Mouse (Mus musculus) cortical plate, adult 2 months (tissue): ENCODE measurements around the gene BC107364.

ENCODE experiments used
- CTCF ChIP-seq: fragments of 200-500 bp; IDR thresholded peaks from 2 replicates; pipeline ENCODE4 v1.5.1; 2011; ENCODE audit warnings: mild to moderate bottlenecking, control low read depth, low read length; ENCODE audit not compliant: insufficient read depth; ENCODE audit errors: extremely low read depth
- POLR2A ChIP-seq: fragments of 200-500 bp; IDR thresholded peaks from 2 replicates; pipeline ENCODE4 v1.6.1; 2011; ENCODE audit warnings: mild to moderate bottlenecking, low read length, control low read depth; ENCODE audit not compliant: insufficient read depth; ENCODE audit errors: extremely low read depth

DNA sequence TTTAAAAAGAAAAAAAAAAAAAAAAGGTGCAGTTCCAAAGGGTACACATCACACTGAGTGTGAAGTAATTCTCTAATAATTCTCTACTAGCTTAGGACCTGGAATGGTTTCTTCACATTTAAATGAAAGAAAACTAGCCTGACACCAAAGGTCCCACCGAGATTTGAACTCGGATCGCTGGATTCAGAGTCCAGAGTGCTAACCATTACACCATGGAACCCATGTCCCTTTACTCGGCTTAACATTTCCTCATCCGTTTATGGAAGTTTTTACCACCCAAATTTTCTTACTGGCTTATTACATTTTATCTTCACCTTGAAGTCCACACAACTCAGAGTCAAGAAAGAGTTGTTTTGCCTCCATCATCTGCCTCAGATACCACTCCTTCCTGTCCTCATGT lies 53.2 kb downstream of the BC107364 start:
- TF ChIP-seq CTCF (no peak), POLR2A (no peak)
